Mouse (Mus musculus) CH12.LX (cell line): ENCODE results near the gene Alox12b. TPM values are rescaled to one million over a fixed set of nuclear protein-coding genes. Genes with fewer than 3 reads are reported as not detected.

ENCODE experiments used
- DNase-seq: peaks from one replicate; pipeline ENCODE4 v3.0.0-alpha.2; 2013; ENCODE audit errors: extremely low read depth
- H3K27ac ChIP-seq: 2 replicates; pipeline ENCODE4 v1.5.1; 2012; ENCODE audit warnings: low read depth, mild to moderate bottlenecking, control low read depth, moderate library complexity; ENCODE audit not compliant: insufficient read depth
- H3K27me3 ChIP-seq: replicated peaks from 2 replicates; pipeline ENCODE3; 2012; ENCODE audit warnings: inconsistent platforms
- H3K36me3 ChIP-seq, 2 experiments: replicated peaks in 1 of 2; 2 replicates each; pipeline versions ENCODE3 to v1.6.1; 2012; ENCODE audit warnings: inconsistent platforms in 1 of 2, low read length in 1 of 2, mild to moderate bottlenecking in 1 of 2, mixed read lengths in 1 of 2, moderate library complexity in 1 of 2; ENCODE audit not compliant: control insufficient read depth in 1 of 2, insufficient read depth in 1 of 2
- H3K4me1 ChIP-seq, 2 experiments: 2 replicates each; pipeline ENCODE4 v1.6.1; 2012; ENCODE audit warnings: inconsistent platforms in 1 of 2, moderate library complexity in 1 of 2; ENCODE audit not compliant: insufficient read depth in 2 of 2, control insufficient read depth in 1 of 2
- H3K4me2 ChIP-seq: 2 replicates; pipeline ENCODE4 v1.6.1; 2012; ENCODE audit warnings: low read depth, mild to moderate bottlenecking, control low read depth; ENCODE audit not compliant: poor library complexity, insufficient read depth, severe bottlenecking
- H3K4me3 ChIP-seq, 3 experiments: fragments of 150-350 bp in 1 of 3; sonication (generic) in 1 of 3; replicated peaks in 1 of 3; 2 replicates each; pipeline versions ENCODE3 to v1.5.1; 2011 to 2012; ENCODE audit warnings: low read depth in 2 of 3, low read length in 2 of 3, mild to moderate bottlenecking in 2 of 3, moderate library complexity in 2 of 3, control low read depth in 1 of 3, improper control_type of control experiment in 1 of 3, inconsistent platforms in 1 of 3, mixed read lengths in 1 of 3; ENCODE audit not compliant: poor library complexity in 1 of 3
- H3K79me2 ChIP-seq: replicated peaks from 2 replicates; pipeline ENCODE4 v1.6.1; 2012; ENCODE audit warnings: mild to moderate bottlenecking, moderate library complexity; ENCODE audit not compliant: control insufficient read depth, poor library complexity, insufficient read depth, severe bottlenecking; ENCODE audit errors: extremely low read depth
- H3K9ac ChIP-seq: 2 replicates; pipeline ENCODE4 v1.6.1; 2012; ENCODE audit warnings: low read depth, mild to moderate bottlenecking, control low read depth, moderate library complexity; ENCODE audit not compliant: insufficient read depth
- H3K9me3 ChIP-seq: replicated peaks from 2 replicates; pipeline ENCODE3; 2012; ENCODE audit warnings: low read length, inconsistent platforms, mixed read lengths
- CHD1 ChIP-seq: IDR thresholded peaks from 2 replicates; pipeline ENCODE4 v1.6.1; 2012; ENCODE audit warnings: low read depth, low read length, improper control_type of control experiment, inconsistent platforms
- CHD2 ChIP-seq: IDR thresholded peaks from 2 replicates; pipeline ENCODE4 v1.6.1; 2011; ENCODE audit warnings: low read length, improper control_type of control experiment
- CTCF ChIP-seq, 2 experiments: IDR thresholded peaks in 1 of 2; conservative IDR thresholded peaks in 1 of 2; 2 replicates each; pipeline ENCODE4 v1.5.1; 2011 to 2012; ENCODE audit warnings: low read depth in 2 of 2, low read length in 2 of 2, improper control_type of control experiment in 1 of 2, inconsistent platforms in 1 of 2, mild to moderate bottlenecking in 1 of 2, moderate library complexity in 1 of 2
- E2F4 ChIP-seq: IDR thresholded peaks from 2 replicates; pipeline ENCODE4 v1.6.1; 2011; ENCODE audit warnings: low read depth, low read length, improper control_type of control experiment; ENCODE audit not compliant: insufficient replicate concordance
- HCFC1 ChIP-seq: IDR thresholded peaks from 2 replicates; pipeline ENCODE4 v1.6.1; 2012; ENCODE audit warnings: low read depth, mild to moderate bottlenecking, inconsistent platforms, low read length, improper control_type of control experiment
- IRF4 ChIP-seq: IDR thresholded peaks from 2 replicates; pipeline ENCODE4 v1.6.1; 2014; ENCODE audit warnings: low read depth, mild to moderate bottlenecking, inconsistent platforms, low read length, improper control_type of control experiment
- JUN ChIP-seq: IDR thresholded peaks from 2 replicates; pipeline ENCODE4 v1.6.1; 2011; ENCODE audit warnings: low read depth, mild to moderate bottlenecking, low read length, improper control_type of control experiment, moderate library complexity; ENCODE audit not compliant: insufficient read depth
- MAFK ChIP-seq: IDR thresholded peaks from 2 replicates; pipeline ENCODE4 v1.6.1; 2011; ENCODE audit warnings: low read length, improper control_type of control experiment; ENCODE audit not compliant: insufficient replicate concordance
- MYC ChIP-seq: IDR thresholded peaks from 2 replicates; pipeline ENCODE4 v1.6.1; 2011; ENCODE audit warnings: low read depth, mild to moderate bottlenecking, improper control_type of control experiment, low read length
- NELFE ChIP-seq: IDR thresholded peaks from 2 replicates; pipeline ENCODE4 v1.6.1; 2011; ENCODE audit warnings: low read depth, low read length, improper control_type of control experiment
- POLR2A ChIP-seq: IDR thresholded peaks from 2 replicates; pipeline ENCODE4 v1.6.1; 2011; ENCODE audit warnings: low read depth, mild to moderate bottlenecking, improper control_type of control experiment, low read length
- RAD21 ChIP-seq: IDR thresholded peaks from 2 replicates; pipeline ENCODE4 v1.6.1; 2011; ENCODE audit warnings: low read depth, mild to moderate bottlenecking, low read length, improper control_type of control experiment, moderate library complexity
- SIN3A ChIP-seq: IDR thresholded peaks from 2 replicates; pipeline ENCODE4 v1.6.1; 2012; ENCODE audit warnings: low read length, improper control_type of control experiment, inconsistent platforms
- SMC3 ChIP-seq: IDR thresholded peaks from 2 replicates; pipeline ENCODE4 v1.6.1; 2011; ENCODE audit warnings: low read depth, low read length, improper control_type of control experiment
- UBTF ChIP-seq: IDR thresholded peaks from 2 replicates; pipeline ENCODE4 v1.6.1; 2012; ENCODE audit warnings: low read depth, mild to moderate bottlenecking, inconsistent platforms, low read length, improper control_type of control experiment, moderate library complexity
- USF1 ChIP-seq: IDR thresholded peaks from 2 replicates; pipeline ENCODE4 v1.6.1; 2014; ENCODE audit warnings: low read depth, mild to moderate bottlenecking, inconsistent platforms, low read length, improper control_type of control experiment
- USF2 ChIP-seq: conservative IDR thresholded peaks from 2 replicates; pipeline ENCODE4 v1.6.1; 2011; ENCODE audit warnings: low read depth, low read length, improper control_type of control experiment
- ZC3H11A ChIP-seq: IDR thresholded peaks from 2 replicates; pipeline ENCODE4 v1.6.1; 2012; ENCODE audit warnings: low read depth, mild to moderate bottlenecking, inconsistent platforms, low read length, improper control_type of control experiment
- ZKSCAN1 ChIP-seq: IDR thresholded peaks from 2 replicates; pipeline ENCODE4 v1.6.1; 2012; ENCODE audit warnings: low read depth, inconsistent platforms, low read length, improper control_type of control experiment, borderline replicate concordance
- ZNF384 ChIP-seq: IDR thresholded peaks from 2 replicates; pipeline ENCODE4 v1.6.1; 2012; ENCODE audit warnings: low read depth, low read length, improper control_type of control experiment, inconsistent platforms
- dilution Hi-C: fragments of 300-500 bp; cut with MboI; formaldehyde crosslinking; loops from 2 replicates; pipeline ENCODE4 v1.14.3; 2020; ENCODE audit warnings: low sequenced_read_pairs; ENCODE audit not compliant: extremely low pct_unique_long_range_greater_than_20kb, extremely low pct_ligation_motif_present
- in situ Hi-C: fragments of 300-500 bp; cut with MboI; formaldehyde crosslinking; loops from 3 replicates; pipeline ENCODE4 v1.14.3; 2019; ENCODE audit warnings: low sequenced_read_pairs, low pct_ligation_motif_present, low pct_unique_long_range_greater_than_20kb, mixed read lengths
- polyA plus RNA-seq: library from polyadenylated mRNA; unstranded; fragments of >175 nt; gene quantifications from 2 replicates; pipeline ENCODE4 v1.2.1, GENCODE M21; 2012; ENCODE audit warnings: low read depth; ENCODE audit not compliant: insufficient read length
- total RNA-seq, 2 experiments: library from RNA; depleted of rRNA; stranded (reverse); fragments of 300-350 nt in 1 of 2; fragments of >200 nt in 1 of 2; gene quantifications; 2 replicates each; pipeline ENCODE4 v1.2.3; 2012 to 2014

Gene Alox12b
- total and polyA plus RNA-seq, 3 experiments, result not detected

DNA sequence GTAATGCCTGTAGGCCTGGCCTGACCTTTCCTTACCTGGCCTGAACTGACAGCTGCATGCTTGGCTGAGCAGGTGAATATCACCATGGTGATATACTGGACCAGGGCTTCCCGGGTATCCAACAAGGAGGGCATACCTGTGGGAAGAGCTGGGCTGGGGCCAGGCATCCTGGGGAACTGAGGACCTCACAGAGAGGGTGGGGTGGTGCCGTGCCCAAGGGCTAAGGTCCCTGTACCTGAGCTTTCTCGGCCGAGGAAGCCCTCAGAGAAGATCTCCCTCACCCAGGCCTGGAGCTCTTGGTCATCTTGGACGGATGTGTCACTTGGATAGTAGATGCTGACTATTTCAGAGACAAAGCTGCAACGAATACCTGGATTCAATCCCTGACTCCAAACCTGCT lies 29.1 kb downstream of the Alox12b start:
- Histone ChIP-seq H3K27me3 (peaks cover 80% of the 10 kb centered on the region), H3K36me3 (no peaks in the 10 kb centered on the region), H3K4me2 (no peak overlapping the region), H3K9me3 (peaks cover 5% of the 10 kb centered on the region), H3K79me2 (no peaks in the 10 kb centered on the region), H3K4me3 (no peak overlapping the region), H3K4me1 (peaks cover 3 to 5% of the 10 kb centered on the region in 2 experiments; a peak in 3 of 4 replicates), H3K9ac (no peak overlapping the region), H3K27ac (no peak overlapping the region)
- no peak for TF ChIP-seq SIN3A
- no peak for TF ChIP-seq E2F4
- no peak for TF ChIP-seq ZKSCAN1
- TF ChIP-seq USF1, result no peak
- no peak for TF ChIP-seq IRF4
- TF ChIP-seq UBTF, result no peak
- dilution Hi-C loops, result no loop called here
- in situ Hi-C loops, result loop anchor here (5.0 kb wide), 1 partner anchor 46 kb away; no protein-coding TSS in a partner anchor
- DNase-seq, result no peak

DNA sequence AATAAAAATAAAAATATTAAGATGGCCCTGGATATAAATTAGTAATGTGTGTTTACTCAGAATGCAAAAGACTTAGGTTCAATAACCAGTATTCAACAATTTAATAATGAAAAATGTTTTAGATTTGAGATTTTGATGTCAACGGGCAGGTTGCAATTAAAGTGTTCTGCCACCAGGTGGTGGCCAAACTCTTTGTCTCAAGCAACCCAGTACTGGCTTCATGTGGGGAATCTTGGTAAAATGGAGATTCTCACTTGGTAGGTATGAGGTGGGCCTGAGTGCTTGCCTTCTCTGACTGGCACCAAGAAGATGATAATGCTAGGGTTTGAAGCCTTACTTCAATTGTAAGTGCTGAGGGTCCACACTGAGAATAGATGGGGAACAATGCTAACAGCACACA lies 36.1 kb downstream of the Alox12b start:
- H3K36me3 ChIP-seq, result no peaks in the 10 kb centered on the region
- TF ChIP-seq CTCF (conservative IDR thresholded peaks at IDR 0.05 in 1 of 2, IDR thresholded peaks at IDR 0.05 in 1 of 2; ENCODE audit: low read depth in 2 of 2, low read length in 2 of 2), result peak; percentile 83 to 98
- no peak for TF ChIP-seq POLR2A
- TF ChIP-seq MYC, result no peak
- peak; percentile 50 for TF ChIP-seq ZC3H11A
- peak; percentile 98 for TF ChIP-seq RAD21
- TF ChIP-seq SMC3, result peak; percentile 94
- no peak for TF ChIP-seq MAFK
- no peak for TF ChIP-seq USF2
- H3K4me1 ChIP-seq, result peaks cover 6 to 15% of the 10 kb centered on the region in 2 experiments
- peak; percentile 44 for DNase-seq
- H3K79me2 ChIP-seq, result no peaks in the 10 kb centered on the region
- dilution Hi-C loops, result no loop called here
- no peak overlapping the region for H3K9ac ChIP-seq
- no peak overlapping the region for H3K4me3 ChIP-seq
- peaks cover 60% of the 10 kb centered on the region for H3K27me3 ChIP-seq
- no peak overlapping the region for H3K4me2 ChIP-seq
- no peak overlapping the region for H3K27ac ChIP-seq
- in situ Hi-C loops, result no loop called here
- H3K9me3 ChIP-seq, result peaks cover 2% of the 10 kb centered on the region

DNA sequence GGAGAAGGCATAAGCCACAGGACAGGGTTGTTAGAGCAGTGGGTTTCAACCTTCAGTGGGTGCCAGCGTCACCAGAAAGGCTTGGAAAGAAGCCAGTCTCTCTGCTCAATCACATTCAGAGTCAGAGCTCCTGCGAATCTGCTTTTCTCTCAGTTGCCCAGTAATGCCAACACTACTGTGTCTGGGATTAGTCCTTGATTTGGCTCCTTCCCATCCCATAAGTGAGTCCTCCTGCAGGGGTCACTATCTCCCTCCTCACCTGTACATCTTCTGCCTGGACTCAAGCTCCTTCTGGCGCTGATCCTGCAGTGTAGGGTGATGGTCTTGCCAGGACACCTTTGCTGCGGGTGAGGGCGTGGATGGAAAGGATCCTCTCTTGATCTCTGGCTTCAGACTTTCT lies 40.0 kb downstream of the Alox12b start:
- TF ChIP-seq MAFK (no peak), CHD1 (no peak), ZKSCAN1 (no peak), HCFC1 (no peak), SMC3 (peak; percentile 48; the same call in 1 of the 2 replicates), NELFE (no peak), JUN (no peak), CTCF (conservative IDR thresholded peaks at IDR 0.05 in 1 of 2, IDR thresholded peaks at IDR 0.05 in 1 of 2; ENCODE audit: low read depth in 2 of 2, low read length in 2 of 2) (peak in 1 of 2 experiments; percentile 61; a peak in 2 of 4 replicates), UBTF (no peak), MYC (no peak), RAD21 (peak; percentile 42), CHD2 (no peak), SIN3A (no peak), ZNF384 (no peak), POLR2A (no peak), USF1 (no peak)
- no peak overlapping the region for H3K9ac ChIP-seq
- no peaks in the 10 kb centered on the region for H3K79me2 ChIP-seq
- H3K36me3 ChIP-seq, result no peaks in the 10 kb centered on the region
- peak overlapping the region; percentile 42 for H3K4me2 ChIP-seq
- peak overlapping the region in 1 of 3 experiments; percentile 10 for H3K4me3 ChIP-seq
- dilution Hi-C loops, result no loop called here
- in situ Hi-C loops, result no loop called here
- no peak for DNase-seq
- peaks cover 2 to 10% of the 10 kb centered on the region in 2 experiments; a peak in 3 of 4 replicates for H3K4me1 ChIP-seq
- no peak overlapping the region for H3K27ac ChIP-seq
- H3K9me3 ChIP-seq, result no peaks in the 10 kb centered on the region
- H3K27me3 ChIP-seq, result peaks cover 68% of the 10 kb centered on the region
